Mouse (Mus musculus) cerebellum, postnatal 36 days (tissue): ENCODE measurements around the gene Syt11.
"Not testable (repeated sequence)": the region's sequence is repeated elsewhere in the genome, so short reads cannot be mapped to it uniquely, and the experiment has no call there.

Source experiments
- DNase-seq, 2 experiments: peaks; one replicate each; pipeline ENCODE4 v3.0.0; 2021 to 2022; ENCODE audit warnings: mixed read lengths in 2 of 2

The Syt11 gene

DNA sequence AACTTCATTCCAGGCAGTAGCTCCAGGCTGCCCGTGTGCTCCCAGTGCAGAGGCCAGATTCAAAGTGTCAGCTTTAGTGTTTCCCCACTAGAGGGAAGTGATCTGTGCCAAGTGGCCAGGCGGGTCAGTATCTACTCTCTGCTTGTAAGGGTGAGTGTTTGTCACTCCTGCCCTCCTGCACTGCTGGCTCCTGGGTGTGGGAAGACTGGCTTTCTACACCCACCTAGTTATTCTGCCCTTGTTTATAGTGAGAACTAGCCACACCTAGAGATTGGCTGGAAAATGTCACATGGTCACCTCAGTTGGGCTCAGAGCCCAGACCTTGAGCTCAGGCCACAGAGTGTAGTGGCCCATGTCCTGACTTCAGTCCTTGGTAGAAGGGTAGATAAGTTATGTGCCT, 55.9 kb downstream of the Syt11 start:
- peak; percentile 30 to 37 for DNase-seq

DNA sequence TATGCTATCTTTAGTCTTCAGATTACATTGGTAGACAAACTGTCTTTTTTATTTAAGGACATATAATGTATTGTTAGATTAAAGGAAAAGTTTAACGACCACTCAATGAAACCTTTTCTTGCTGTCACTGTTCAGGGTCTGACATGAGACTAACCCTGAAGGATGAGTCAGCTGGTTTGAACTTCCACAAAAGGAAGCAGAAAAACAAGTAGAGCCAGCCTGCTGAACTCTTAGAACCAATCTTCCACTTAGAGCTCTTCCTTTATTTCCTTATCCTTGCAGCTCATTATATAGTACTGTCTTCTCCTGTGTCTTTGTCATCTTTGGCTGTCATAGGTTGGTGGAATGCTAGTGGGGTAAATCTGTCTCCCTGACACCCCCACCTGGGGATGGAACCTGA, 57.1 kb downstream of the Syt11 start:
- no peak for DNase-seq

GRCm38 (mm10) chr3:88717198-88717798, 57.7 kb downstream of the Syt11 start:
- peak in 1 of 2 experiments; percentile 19 for DNase-seq

- DNase-seq, result peak; percentile 77 to 85
These were observed 58.4 kb downstream of the Syt11 start, which contains the start of gene Rit1 for GRCm38 (mm10) chr3:88716399-88717197. Gene Rit1, plus strand, starts transcription at chr3:88716838.

GRCm38 (mm10) chr3:88715716-88716115, 59.2 kb downstream of the Syt11 start:
- not testable (repeated sequence) for DNase-seq

DNA sequence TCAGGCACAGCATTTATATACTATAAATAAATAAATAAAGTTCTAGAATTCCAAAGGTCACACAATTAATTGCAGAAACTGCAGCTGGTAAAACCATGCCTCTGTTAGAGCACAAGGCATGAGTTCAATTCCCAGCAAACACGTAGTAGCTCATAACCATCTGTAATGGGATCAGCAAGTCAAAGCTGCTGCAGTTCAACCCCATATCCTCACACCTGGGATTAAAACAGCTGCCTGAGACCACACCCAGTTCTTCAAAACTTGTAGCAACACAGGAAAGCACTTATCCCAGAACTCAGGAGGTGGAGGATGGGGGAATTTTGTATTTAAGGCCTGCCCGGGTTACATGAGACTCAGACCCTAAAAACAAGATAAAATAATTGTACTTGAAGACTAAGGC, 60.2 kb downstream of the Syt11 start:
- no peak for DNase-seq

DNA sequence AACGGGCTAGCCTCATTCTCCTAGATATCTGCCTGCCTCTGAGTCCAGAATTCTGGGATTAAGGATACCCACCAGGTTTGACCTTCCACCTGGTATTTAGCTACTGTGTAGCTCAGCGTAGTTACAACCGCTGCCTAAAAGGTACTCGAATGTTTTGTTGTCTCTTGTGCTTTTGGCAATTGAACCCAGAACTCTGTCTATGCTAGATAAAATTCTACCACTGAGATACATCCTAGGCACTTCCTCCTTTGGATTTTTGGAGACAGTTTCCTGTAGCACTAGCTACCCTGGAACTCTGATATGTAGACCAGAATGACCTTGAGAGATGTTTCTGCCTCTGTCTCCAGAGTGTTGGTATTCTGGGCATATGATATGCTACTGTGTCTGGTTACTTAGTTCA, 61.3 kb downstream of the Syt11 start:
- DNase-seq, result no peak

DNA sequence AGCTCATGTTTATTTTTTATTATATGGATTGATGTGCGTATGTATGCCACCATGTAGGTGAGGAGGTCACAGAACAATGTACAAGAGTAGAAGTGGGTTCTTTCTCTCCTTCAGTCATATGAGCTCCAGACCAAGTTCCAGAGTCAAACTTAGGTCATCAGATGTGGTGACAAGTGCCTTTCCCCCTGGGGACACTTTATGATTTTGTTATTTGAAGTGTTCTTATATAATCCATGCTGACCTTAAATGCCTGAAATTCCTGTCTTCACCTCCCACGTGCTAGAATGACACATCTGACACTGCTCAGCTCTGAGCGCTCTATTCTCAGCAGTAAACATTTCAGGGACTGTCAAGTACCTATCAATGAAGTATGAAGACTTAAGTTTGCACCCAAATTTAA, 73.7 kb downstream of the Syt11 start:
- no peak for DNase-seq

DNA sequence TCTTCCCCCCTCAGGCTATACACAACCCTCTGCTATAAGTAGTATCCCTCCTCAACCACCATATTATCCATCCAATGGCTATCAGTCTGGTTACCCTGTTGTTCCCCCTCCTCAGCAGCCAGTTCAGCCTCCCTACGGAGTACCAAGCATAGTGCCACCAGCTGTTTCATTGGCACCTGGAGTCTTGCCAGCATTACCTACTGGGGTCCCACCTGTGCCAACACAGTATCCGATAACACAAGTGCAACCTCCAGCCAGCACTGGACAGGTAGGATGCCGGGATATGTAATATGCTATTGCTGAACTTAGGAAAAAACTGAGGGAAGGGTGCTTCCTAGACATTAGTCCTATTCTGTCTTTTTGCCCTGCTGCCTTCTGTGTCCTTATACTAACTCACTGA, 74.7 kb downstream of the Syt11 start:
- no peak for DNase-seq

- DNase-seq, result no peak
These were observed 76.1 kb downstream of the Syt11 start for GRCm38 (mm10) chr3:88698834-88699233.

GRCm38 (mm10) chr3:88698051-88698450, 76.9 kb downstream of the Syt11 start:
- no peak for DNase-seq

GRCm38 (mm10) chr3:88695545-88695944, 79.4 kb downstream of the Syt11 start:
- DNase-seq, result no peak
